Mouse (Mus musculus): ENCODE data around the gene Cd248. TPM values are rescaled to one million over a fixed set of nuclear protein-coding genes. Genes with fewer than 3 reads are reported as not detected.

Cd248 gene
- total and polyA plus RNA-seq, 2 experiments from 2014 or later = 15.7 to 22.0 TPM

DNA sequence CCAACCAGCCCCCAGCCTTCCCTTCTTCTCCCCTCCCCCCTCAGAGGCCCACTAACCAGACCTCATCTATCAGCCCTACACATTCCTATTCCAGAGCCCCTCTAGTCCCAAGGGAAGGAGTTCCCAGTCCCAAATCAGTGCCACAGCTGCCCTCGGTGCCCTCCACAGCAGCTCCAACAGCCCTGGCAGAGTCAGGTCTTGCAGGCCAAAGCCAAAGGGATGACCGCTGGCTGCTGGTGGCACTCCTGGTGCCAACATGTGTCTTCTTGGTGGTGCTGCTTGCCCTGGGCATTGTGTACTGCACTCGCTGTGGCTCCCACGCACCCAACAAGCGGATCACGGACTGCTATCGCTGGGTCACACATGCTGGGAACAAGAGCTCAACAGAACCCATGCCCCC is 2.1 kb downstream of the Cd248 start:
- TF ChIP-seq CTCF (IDR thresholded peaks at IDR 0.05) = no peak
- H3K27ac ChIP-seq (ENCODE audit: low read depth, low read length) = no peak overlapping the region
- peaks cover 29% of the 10 kb centered on the region for H3K27me3 ChIP-seq (ENCODE audit: insufficient read depth, low read length)
- no peak overlapping the region for H3K4me3 ChIP-seq (ENCODE audit: low read depth, low read length)
- no peaks in the 10 kb centered on the region for H3K9me3 ChIP-seq (ENCODE audit: low read length)
- ATAC-seq (ENCODE audit: low FRiP score) = no peak
- no peak overlapping the region for H3K9ac ChIP-seq (replicated peaks; ENCODE audit: low read length, poor library complexity, severe bottlenecking)
- H3K4me1 ChIP-seq (ENCODE audit: insufficient read depth, low read length) = peaks cover 11% of the 10 kb centered on the region
- H3K4me2 ChIP-seq (ENCODE audit: low read depth, low read length, poor library complexity, severe bottlenecking) = peak overlapping the region; percentile 1; the same call in 1 of the 2 replicates
- DNase-seq (ENCODE audit: low spot score) = no peak
- no peaks in the 10 kb centered on the region for H3K36me3 ChIP-seq (ENCODE audit: insufficient read depth, low read length)
- WGBS = 87% methylated on average over 7 of the region's 7 CpGs

DNA sequence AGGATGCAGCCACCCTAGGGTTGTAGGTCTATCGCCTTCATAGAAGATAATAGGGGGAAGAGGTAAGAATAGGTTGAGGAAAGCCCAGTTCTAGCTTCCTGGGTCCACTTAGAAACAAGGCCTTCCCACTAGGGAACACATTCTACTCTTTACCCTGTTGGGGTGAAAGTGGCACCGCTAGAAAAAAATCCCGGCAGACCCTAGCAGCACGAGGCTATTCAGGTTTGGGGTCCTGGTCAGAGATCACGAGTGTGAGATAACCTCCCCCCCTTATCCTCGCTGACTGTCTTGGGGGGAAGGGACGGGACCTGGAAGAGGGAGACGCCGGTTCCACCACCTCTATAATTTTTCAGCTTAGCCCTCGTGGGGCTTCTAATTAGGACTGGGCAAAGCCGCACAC is 3.2 kb downstream of the Cd248 start:
- no peak for DNase-seq (ENCODE audit: low spot score)
- Histone ChIP-seq H3K4me1 (ENCODE audit: insufficient read depth, low read length) (peaks cover 11% of the 10 kb centered on the region), H3K4me2 (ENCODE audit: low read depth, low read length, poor library complexity, severe bottlenecking) (peak overlapping the region; percentile 91), H3K36me3 (ENCODE audit: insufficient read depth, low read length) (no peaks in the 10 kb centered on the region), H3K9me3 (ENCODE audit: low read length) (no peaks in the 10 kb centered on the region), H3K27me3 (ENCODE audit: insufficient read depth, low read length) (peaks cover 29% of the 10 kb centered on the region), H3K27ac (ENCODE audit: low read depth, low read length) (no peak overlapping the region; the same call in 1 of the 2 replicates), H3K9ac (replicated peaks; ENCODE audit: low read length, poor library complexity, severe bottlenecking) (peak overlapping the region; percentile 66), H3K4me3 (ENCODE audit: low read depth, low read length) (peak overlapping the region; percentile 45)
- ATAC-seq (ENCODE audit: low FRiP score) = no peak
- TF ChIP-seq CTCF (IDR thresholded peaks at IDR 0.05) = no peak
- 10% methylated on average over 11 of the region's 11 CpGs for WGBS

DNA sequence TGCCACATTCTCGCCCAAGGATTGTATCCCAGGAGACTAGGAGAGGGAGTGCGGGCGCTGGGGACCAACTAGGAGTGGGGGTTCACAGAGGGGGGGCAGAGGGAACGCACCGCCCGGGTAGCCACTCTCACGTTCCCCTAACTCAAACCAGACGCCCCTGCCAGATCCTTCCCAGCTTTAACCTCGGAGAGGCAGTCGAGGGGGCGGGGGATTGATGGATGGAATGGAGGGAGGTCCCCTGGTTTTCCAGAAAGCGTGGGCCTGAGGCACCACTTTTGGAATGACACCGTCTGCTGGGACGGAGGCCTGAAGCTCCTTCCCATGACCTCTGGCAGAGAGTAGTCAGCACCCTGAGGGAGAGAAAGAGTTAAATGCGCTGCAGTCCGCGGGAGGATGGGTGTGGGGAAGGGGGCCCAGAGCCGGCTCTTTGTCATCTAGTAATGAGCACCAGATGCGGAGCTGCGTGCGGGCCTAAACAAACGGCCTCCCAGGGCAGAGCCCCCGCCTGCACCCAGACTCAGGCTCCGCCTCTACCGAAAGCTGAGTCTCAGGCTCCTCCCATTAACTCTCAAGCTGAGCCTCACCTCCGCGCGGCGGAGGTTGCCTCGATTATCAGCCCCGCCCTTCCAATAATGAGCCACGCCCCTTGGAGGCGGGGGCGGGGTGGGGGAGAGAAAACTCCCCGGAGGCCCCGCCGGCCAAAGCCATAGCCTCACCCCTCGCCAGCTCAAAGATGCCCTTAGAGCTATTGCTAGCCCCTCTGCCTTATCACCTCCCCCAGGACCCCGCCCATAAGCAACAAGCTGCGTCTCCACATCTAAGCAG is 3.9 kb downstream of the Cd248 start:
- ATAC-seq (ENCODE audit: low FRiP score) (peak; percentile 64), DNase-seq (ENCODE audit: low spot score) (peak; percentile 78)
- Histone ChIP-seq H3K27ac (ENCODE audit: low read depth, low read length) (no peak overlapping the region; the same call in 1 of the 2 replicates), H3K9ac (replicated peaks; ENCODE audit: low read length, poor library complexity, severe bottlenecking) (peak overlapping the region; percentile 66), H3K4me1 (ENCODE audit: insufficient read depth, low read length) (peaks cover 11% of the 10 kb centered on the region), H3K4me3 (ENCODE audit: low read depth, low read length) (peak overlapping the region; percentile 45), H3K9me3 (ENCODE audit: low read length) (no peaks in the 10 kb centered on the region), H3K27me3 (ENCODE audit: insufficient read depth, low read length) (peaks cover 29% of the 10 kb centered on the region), H3K4me2 (ENCODE audit: low read depth, low read length, poor library complexity, severe bottlenecking) (peak overlapping the region; percentile 91), H3K36me3 (ENCODE audit: insufficient read depth, low read length) (no peaks in the 10 kb centered on the region)
- no peak for TF ChIP-seq CTCF (IDR thresholded peaks at IDR 0.05)
- WGBS = under 1% methylated on average over 39 of the region's 40 CpGs

DNA sequence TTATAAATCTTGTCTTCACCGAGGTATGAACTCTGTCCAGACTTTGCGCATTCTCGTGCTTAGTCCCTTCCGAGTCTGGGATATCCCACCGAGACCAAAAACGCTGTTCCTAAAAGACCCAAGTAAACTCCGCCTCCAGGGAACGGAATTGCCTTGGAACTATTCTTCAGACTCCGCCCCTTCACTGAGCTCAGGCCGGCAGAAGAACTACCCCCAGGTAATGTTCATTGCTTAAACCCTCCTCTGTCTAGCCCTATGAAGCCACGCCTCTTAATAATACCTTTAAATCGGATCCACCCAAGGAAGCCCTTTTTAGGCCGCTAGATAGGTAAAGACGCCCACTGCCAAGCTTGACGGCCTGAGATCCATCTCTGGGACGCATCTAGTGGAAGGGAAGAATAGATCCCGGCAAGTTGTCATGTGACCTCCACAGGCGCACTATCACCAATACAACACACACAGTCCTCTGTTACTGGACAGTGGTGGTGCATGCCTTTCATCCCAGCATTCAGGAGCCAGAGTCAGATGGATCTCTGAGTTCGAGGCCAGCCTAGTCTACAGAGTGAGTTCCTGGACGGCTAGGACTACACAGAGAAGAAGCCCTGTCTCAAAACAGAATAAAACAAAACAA is 4.6 kb downstream of the Cd248 start:
- WGBS = 3% methylated on average over 20 of the region's 20 CpGs
- 0 out of 2 replicates have a peak overlapping the region, but pooled peaks have one; percentile 66 for H3K9ac ChIP-seq (replicated peaks; ENCODE audit: low read length, poor library complexity, severe bottlenecking)

DNA sequence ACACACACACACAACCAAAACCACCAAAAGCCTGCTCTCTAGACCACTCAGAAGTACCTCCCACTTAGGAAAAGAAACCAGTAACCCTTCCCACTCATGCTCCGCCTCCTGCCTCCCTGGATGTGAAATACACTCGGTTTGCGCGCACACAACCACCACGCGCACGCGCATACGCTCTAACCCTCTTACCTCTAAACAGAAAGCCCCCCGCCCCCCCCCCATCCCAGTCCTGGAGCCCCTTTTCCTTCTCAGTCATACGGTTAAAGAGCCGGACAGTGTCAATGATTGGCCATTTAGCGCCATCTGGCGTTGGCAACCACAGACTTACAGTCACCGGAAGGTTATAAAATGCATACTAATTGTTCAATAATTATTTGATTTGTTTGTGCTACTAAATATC is 5.2 kb downstream of the Cd248 start:
- H3K4me2 ChIP-seq (ENCODE audit: low read depth, low read length, poor library complexity, severe bottlenecking) = peak overlapping the region; percentile 91
- WGBS = 2% methylated on average over 15 of the region's 15 CpGs
- H3K36me3 ChIP-seq (ENCODE audit: insufficient read depth, low read length) = no peaks in the 10 kb centered on the region
- H3K27ac ChIP-seq (ENCODE audit: low read depth, low read length) = no peak overlapping the region
- peaks cover 8% of the 10 kb centered on the region for H3K4me1 ChIP-seq (ENCODE audit: insufficient read depth, low read length)
- no peak overlapping the region for H3K9ac ChIP-seq (replicated peaks; ENCODE audit: low read length, poor library complexity, severe bottlenecking)
- no peaks in the 10 kb centered on the region for H3K9me3 ChIP-seq (ENCODE audit: low read length)
- peak; percentile 78 for DNase-seq (ENCODE audit: low spot score)
- H3K4me3 ChIP-seq (ENCODE audit: low read depth, low read length) = peak overlapping the region; percentile 45; the same call in 1 of the 2 replicates
- TF ChIP-seq CTCF (IDR thresholded peaks at IDR 0.05) = peak; percentile 72
- ATAC-seq (ENCODE audit: low FRiP score) = no peak
- H3K27me3 ChIP-seq (ENCODE audit: insufficient read depth, low read length) = peaks cover 23% of the 10 kb centered on the region

More for the DNA sequence above, 4.6 kb downstream of the Cd248 start:
- Histone ChIP-seq H3K4me2 (ENCODE audit: low read depth, low read length, poor library complexity, severe bottlenecking) (peak overlapping the region; percentile 91), H3K36me3 (ENCODE audit: insufficient read depth, low read length) (no peaks in the 10 kb centered on the region), H3K4me3 (ENCODE audit: low read depth, low read length) (peak overlapping the region; percentile 45), H3K27me3 (ENCODE audit: insufficient read depth, low read length) (peaks cover 25% of the 10 kb centered on the region), H3K4me1 (ENCODE audit: insufficient read depth, low read length) (peaks cover 11% of the 10 kb centered on the region), H3K27ac (ENCODE audit: low read depth, low read length) (no peak overlapping the region), H3K9me3 (ENCODE audit: low read length) (no peaks in the 10 kb centered on the region)
- ATAC-seq (ENCODE audit: low FRiP score) (no peak), DNase-seq (ENCODE audit: low spot score) (no peak)
- TF ChIP-seq CTCF (IDR thresholded peaks at IDR 0.05) = no peak

DNA sequence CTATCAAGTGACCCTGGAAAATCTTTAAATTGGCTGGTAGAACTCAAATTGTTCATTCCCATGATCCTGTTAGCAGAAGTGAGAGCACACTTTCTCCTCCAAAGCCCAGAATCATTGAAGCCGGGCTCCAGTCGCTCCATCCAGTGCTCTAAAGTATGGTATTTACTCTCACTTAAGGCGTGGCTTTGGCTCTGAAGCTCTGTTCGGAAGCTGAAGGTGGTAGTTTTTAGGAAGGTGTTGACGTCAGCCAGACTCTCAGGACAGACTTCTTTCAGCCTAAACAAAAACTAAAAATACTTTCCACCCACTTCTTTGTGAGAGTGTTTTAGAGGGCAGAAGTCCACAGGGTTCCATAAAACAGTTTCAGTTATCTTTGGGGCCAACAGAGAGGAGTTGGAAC is 5.6 kb downstream of the Cd248 start:
- H3K27ac ChIP-seq (ENCODE audit: low read depth, low read length) = no peak overlapping the region
- no peak for TF ChIP-seq CTCF (IDR thresholded peaks at IDR 0.05)
- H3K4me3 ChIP-seq (ENCODE audit: low read depth, low read length) = no peak overlapping the region
- WGBS = 47% methylated on average over 5 of the region's 5 CpGs
- peaks cover 18% of the 10 kb centered on the region for H3K27me3 ChIP-seq (ENCODE audit: insufficient read depth, low read length)
- DNase-seq (ENCODE audit: low spot score) (no peak), ATAC-seq (ENCODE audit: low FRiP score) (no peak)
- no peak overlapping the region for H3K4me2 ChIP-seq (ENCODE audit: low read depth, low read length, poor library complexity, severe bottlenecking)
- no peak overlapping the region for H3K9ac ChIP-seq (replicated peaks; ENCODE audit: low read length, poor library complexity, severe bottlenecking)
- H3K9me3 ChIP-seq (ENCODE audit: low read length) = no peaks in the 10 kb centered on the region
- H3K36me3 ChIP-seq (ENCODE audit: insufficient read depth, low read length) = no peaks in the 10 kb centered on the region
- H3K4me1 ChIP-seq (ENCODE audit: insufficient read depth, low read length) = peaks cover 8% of the 10 kb centered on the region
